Mouse (Mus musculus) lung, adult 2 months (tissue): ENCODE results near the gene Nr6a1.

ENCODE experiments used
- CTCF ChIP-seq: fragments of 200-500 bp; IDR thresholded peaks from 2 replicates; pipeline ENCODE4 v1.5.1; 2011; ENCODE audit warnings: mild to moderate bottlenecking, low read length, control low read depth; ENCODE audit not compliant: insufficient read depth
- POLR2A ChIP-seq: fragments of 200-500 bp; IDR thresholded peaks from 2 replicates; pipeline ENCODE4 v1.6.1; 2011; ENCODE audit warnings: low read depth, mild to moderate bottlenecking, control low read depth, low read length, borderline replicate concordance; ENCODE audit errors: extremely low read depth

DNA sequence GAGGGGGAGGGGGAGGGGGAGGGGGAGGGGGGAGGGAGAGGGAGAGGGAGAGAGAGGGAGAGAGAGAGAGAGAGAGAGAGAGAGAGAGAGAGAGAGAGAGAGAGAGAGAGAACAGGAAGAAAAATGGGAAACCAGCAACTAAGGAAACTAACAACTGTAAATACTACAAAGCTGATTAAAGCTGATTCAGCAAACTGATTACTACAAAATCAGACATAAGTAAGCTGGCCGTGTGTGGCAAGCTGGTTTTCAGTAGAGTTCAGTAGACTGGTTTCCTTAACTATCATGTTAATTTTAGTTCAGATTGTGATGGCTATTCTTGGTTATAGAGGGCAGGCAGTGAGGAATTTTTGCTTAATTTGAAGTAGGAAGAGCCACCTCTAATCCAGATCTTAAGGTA, 18.9 kb downstream of the Nr6a1 start:
- no peak for TF ChIP-seq CTCF
- no peak for TF ChIP-seq POLR2A
